Mouse (Mus musculus) liver, embryonic 14.5 days (tissue): ENCODE results near the gene Plcb2.

Experiments
- CTCF ChIP-seq: IDR thresholded peaks from 2 replicates; pipeline ENCODE4 v1.5.1; 2016; ENCODE audit warnings: antibody characterized with exemption, low read depth, control low read depth
- EP300 ChIP-seq: IDR thresholded peaks from 2 replicates; pipeline ENCODE4 v1.6.1; 2016; ENCODE audit warnings: antibody characterized with exemption, low read depth

- no peak for TF ChIP-seq CTCF
- TF ChIP-seq EP300, result no peak
Observed at GRCm38 (mm10) chr2:118697955-118698354, 30.3 kb downstream of the Plcb2 start.
